Mouse (Mus musculus): Measurements from ENCODE around the gene Prcd.

GRCm38 (mm10) chr11:116697521-116697920 lies 44.2 kb downstream of the Prcd start:
- no peak for TF ChIP-seq POLR2A (IDR thresholded peaks at IDR 0.05; ENCODE audit: borderline replicate concordance, control insufficient read depth, low read depth, low read length)
- no peak for TF ChIP-seq CTCF (IDR thresholded peaks at IDR 0.05; ENCODE audit: control insufficient read depth, insufficient read depth, low read length)

Data from bone marrow, adult 2 months (tissue).